Mouse (Mus musculus): ENCODE measurements around the gene Tmem104. TPM values are rescaled to one million over a fixed set of nuclear protein-coding genes. Genes with fewer than 3 reads are reported as not detected.

The Tmem104 gene
- total and polyA plus RNA-seq, 2 experiments: 5.3 to 8.7 TPM

GRCm38 (mm10) chr11:115184973-115185372, 2.3 kb upstream of the Tmem104 start:
- Histone ChIP-seq H3K27ac (replicated peaks; ENCODE audit: insufficient read depth, low read depth, low read length) (no peak overlapping the region), H3K79me2 (ENCODE audit: control insufficient read depth, insufficient read depth, low read length) (no peaks in the 10 kb centered on the region; the same call in 1 of the 2 replicates), H3K4me1 (ENCODE audit: control insufficient read depth, insufficient read depth, low read length) (peaks cover 16% of the 10 kb centered on the region), H3K4me3 (ENCODE audit: insufficient read depth, low read depth, low read length) (no peak overlapping the region), H3K27me3 (ENCODE audit: control insufficient read depth, insufficient read depth, low read length) (no peaks in the 10 kb centered on the region), H3K9ac (ENCODE audit: low read depth, low read length) (no peak overlapping the region), H3K36me3 (ENCODE audit: control insufficient read depth, insufficient read depth, low read length) (peaks cover 13% of the 10 kb centered on the region)
- TF ChIP-seq POLR2A (IDR thresholded peaks at IDR 0.05; ENCODE audit: extremely low read depth, insufficient read depth, low read length): no peak
- TF ChIP-seq CTCF (IDR thresholded peaks at IDR 0.05; ENCODE audit: low read depth, low read length): no peak
- no peak for DNase-seq (ENCODE audit: extremely low read depth, low read depth, low spot score)
- WGBS: 47% methylated on average over 4 of the region's 4 CpGs

GRCm38 (mm10) chr11:115187693-115188092, 406 bp downstream of the Tmem104 start, which contains the start of gene Nat9:
TSS of gene Nat9 (minus strand) at chr11:115187859.
- TF ChIP-seq CTCF (IDR thresholded peaks at IDR 0.05; ENCODE audit: low read depth, low read length) (no peak), POLR2A (IDR thresholded peaks at IDR 0.05; ENCODE audit: extremely low read depth, insufficient read depth, low read length) (no peak)
- peak within 1 kb of the TSS; percentile 57 for H3K4me3 ChIP-seq (ENCODE audit: insufficient read depth, low read depth, low read length)
- no peaks in the 10 kb centered on the region; the same call in 1 of the 2 replicates for H3K79me2 ChIP-seq (ENCODE audit: control insufficient read depth, insufficient read depth, low read length)
- peak within 1 kb of the TSS; percentile 84 for H3K27ac ChIP-seq (replicated peaks; ENCODE audit: insufficient read depth, low read depth, low read length)
- peaks cover 9% of the 10 kb centered on the region for H3K4me1 ChIP-seq (ENCODE audit: control insufficient read depth, insufficient read depth, low read length)
- DNase-seq (ENCODE audit: extremely low read depth, low read depth, low spot score): no peak
- WGBS: 7% methylated on average over 12 of the region's 12 CpGs
- no peaks in the 10 kb centered on the region for H3K36me3 ChIP-seq (ENCODE audit: control insufficient read depth, insufficient read depth, low read length)
- peak within 1 kb of the TSS; percentile 69 for H3K9ac ChIP-seq (ENCODE audit: low read depth, low read length)
- H3K27me3 ChIP-seq (ENCODE audit: control insufficient read depth, insufficient read depth, low read length): no peaks in the 10 kb centered on the region

- no peak overlapping the region for H3K9ac ChIP-seq (ENCODE audit: low read depth, low read length)
- no peak overlapping the region for H3K27ac ChIP-seq (replicated peaks; ENCODE audit: insufficient read depth, low read depth, low read length)
- H3K4me3 ChIP-seq (ENCODE audit: insufficient read depth, low read depth, low read length): no peak overlapping the region
Measured at GRCm38 (mm10) chr11:115188539-115189231, 1.4 kb downstream of the Tmem104 start.

GRCm38 (mm10) chr11:115189304-115189703, 2.0 kb downstream of the Tmem104 start:
- no peak overlapping the region for H3K4me3 ChIP-seq (ENCODE audit: insufficient read depth, low read depth, low read length)
- 86% methylated on average over 6 of the region's 6 CpGs for WGBS
- TF ChIP-seq POLR2A (IDR thresholded peaks at IDR 0.05; ENCODE audit: extremely low read depth, insufficient read depth, low read length) (no peak), CTCF (IDR thresholded peaks at IDR 0.05; ENCODE audit: low read depth, low read length) (no peak)
- no peak overlapping the region for H3K9ac ChIP-seq (ENCODE audit: low read depth, low read length)
- H3K4me1 ChIP-seq (ENCODE audit: control insufficient read depth, insufficient read depth, low read length): peaks cover 9% of the 10 kb centered on the region
- H3K36me3 ChIP-seq (ENCODE audit: control insufficient read depth, insufficient read depth, low read length): no peaks in the 10 kb centered on the region
- no peaks in the 10 kb centered on the region for H3K27me3 ChIP-seq (ENCODE audit: control insufficient read depth, insufficient read depth, low read length)
- no peaks in the 10 kb centered on the region; the same call in 1 of the 2 replicates for H3K79me2 ChIP-seq (ENCODE audit: control insufficient read depth, insufficient read depth, low read length)
- DNase-seq (ENCODE audit: extremely low read depth, low read depth, low spot score): peak; percentile 49
- H3K27ac ChIP-seq (replicated peaks; ENCODE audit: insufficient read depth, low read depth, low read length): no peak overlapping the region

More at GRCm38 (mm10) chr11:115188539-115189231, 1.4 kb downstream of the Tmem104 start:
- peak; percentile 34 for DNase-seq (ENCODE audit: extremely low read depth, low read depth, low spot score)
- Histone ChIP-seq H3K27me3 (ENCODE audit: control insufficient read depth, insufficient read depth, low read length) (no peaks in the 10 kb centered on the region), H3K36me3 (ENCODE audit: control insufficient read depth, insufficient read depth, low read length) (no peaks in the 10 kb centered on the region), H3K4me1 (ENCODE audit: control insufficient read depth, insufficient read depth, low read length) (peaks cover 9% of the 10 kb centered on the region), H3K79me2 (ENCODE audit: control insufficient read depth, insufficient read depth, low read length) (no peaks in the 10 kb centered on the region; the same call in 1 of the 2 replicates)
- 73% methylated on average over 13 of the region's 13 CpGs for WGBS
- TF ChIP-seq POLR2A (IDR thresholded peaks at IDR 0.05; ENCODE audit: extremely low read depth, insufficient read depth, low read length) (no peak), CTCF (IDR thresholded peaks at IDR 0.05; ENCODE audit: low read depth, low read length) (no peak)

- 51% methylated on average over 9 of the region's 9 CpGs for WGBS
- no peak for TF ChIP-seq CTCF (IDR thresholded peaks at IDR 0.05; ENCODE audit: low read depth, low read length)
- no peak for TF ChIP-seq POLR2A (IDR thresholded peaks at IDR 0.05; ENCODE audit: extremely low read depth, insufficient read depth, low read length)
- Histone ChIP-seq H3K4me1 (ENCODE audit: control insufficient read depth, insufficient read depth, low read length) (peaks cover 5% of the 10 kb centered on the region), H3K9ac (ENCODE audit: low read depth, low read length) (0 out of 2 replicates have a peak overlapping the region, but pooled peaks have one; percentile 35), H3K36me3 (ENCODE audit: control insufficient read depth, insufficient read depth, low read length) (no peaks in the 10 kb centered on the region), H3K27ac (replicated peaks; ENCODE audit: insufficient read depth, low read depth, low read length) (peak overlapping the region; percentile 53), H3K27me3 (ENCODE audit: control insufficient read depth, insufficient read depth, low read length) (no peaks in the 10 kb centered on the region), H3K79me2 (ENCODE audit: control insufficient read depth, insufficient read depth, low read length) (no peaks in the 10 kb centered on the region; the same call in 1 of the 2 replicates), H3K4me3 (ENCODE audit: insufficient read depth, low read depth, low read length) (no peak overlapping the region)
- peak; percentile 45 for DNase-seq (ENCODE audit: extremely low read depth, low read depth, low spot score)
Measured at GRCm38 (mm10) chr11:115192180-115192579, 4.9 kb downstream of the Tmem104 start.

GRCm38 (mm10) chr11:115194693-115195092, 7.4 kb downstream of the Tmem104 start:
- H3K79me2 ChIP-seq (ENCODE audit: control insufficient read depth, insufficient read depth, low read length): no peaks in the 10 kb centered on the region; the same call in 1 of the 2 replicates
- no peak for DNase-seq (ENCODE audit: extremely low read depth, low read depth, low spot score)
- no peaks in the 10 kb centered on the region for H3K27me3 ChIP-seq (ENCODE audit: control insufficient read depth, insufficient read depth, low read length)
- no peaks in the 10 kb centered on the region; the same call in 1 of the 2 replicates for H3K4me1 ChIP-seq (ENCODE audit: control insufficient read depth, insufficient read depth, low read length)
- TF ChIP-seq POLR2A (IDR thresholded peaks at IDR 0.05; ENCODE audit: extremely low read depth, insufficient read depth, low read length) (no peak), CTCF (IDR thresholded peaks at IDR 0.05; ENCODE audit: low read depth, low read length) (no peak)
- H3K27ac ChIP-seq (replicated peaks; ENCODE audit: insufficient read depth, low read depth, low read length): no peak overlapping the region
- no peak overlapping the region for H3K9ac ChIP-seq (ENCODE audit: low read depth, low read length)
- peaks cover 3% of the 10 kb centered on the region; the same call in 1 of the 2 replicates for H3K36me3 ChIP-seq (ENCODE audit: control insufficient read depth, insufficient read depth, low read length)
- 79% methylated on average over 6 of the region's 6 CpGs for WGBS
- H3K4me3 ChIP-seq (ENCODE audit: insufficient read depth, low read depth, low read length): no peak overlapping the region

Measured in liver, adult 2 months (tissue).